Mouse (Mus musculus) thymus, adult 2 months (tissue): ENCODE results near the gene Mindy2.

Experiments used
- CTCF ChIP-seq: fragments of 200-500 bp; IDR thresholded peaks from 2 replicates; pipeline ENCODE4 v1.5.1; 2012; ENCODE audit warnings: mild to moderate bottlenecking, control low read depth, low read length, moderate library complexity, borderline replicate concordance; ENCODE audit not compliant: control insufficient read depth, poor library complexity, insufficient read depth; ENCODE audit errors: extremely low read depth
- POLR2A ChIP-seq: fragments of 200-500 bp; IDR thresholded peaks from 2 replicates; pipeline ENCODE4 v1.6.1; 2012; ENCODE audit warnings: mild to moderate bottlenecking, low read length, control low read depth, moderate library complexity; ENCODE audit not compliant: control insufficient read depth, poor library complexity, insufficient read depth; ENCODE audit errors: extremely low read depth

DNA sequence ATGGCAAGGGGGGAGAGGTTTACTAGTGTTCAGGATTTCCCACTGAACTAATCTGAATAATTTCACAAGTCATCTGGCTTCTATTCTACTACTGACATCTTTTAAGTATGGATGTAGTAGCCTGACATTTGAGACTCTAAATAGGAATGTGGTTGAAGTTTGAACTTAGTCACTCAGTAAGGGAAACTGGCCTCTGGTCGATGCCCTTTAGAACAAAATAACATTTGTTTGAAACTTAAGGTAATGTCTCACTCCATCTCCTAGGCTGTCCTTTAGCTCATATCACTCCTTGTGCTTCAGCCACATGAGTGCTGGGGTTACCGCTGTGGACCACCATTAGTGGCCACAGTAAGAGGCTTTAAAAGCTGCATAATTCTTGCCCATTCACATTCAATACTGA is 58.7 kb downstream of the Mindy2 start:
- TF ChIP-seq POLR2A (no peak), CTCF (no peak)
